Mouse (Mus musculus) CH12.LX (cell line): ENCODE data around the gene Edaradd.

Source experiments
- CTCF ChIP-seq, 2 experiments: IDR thresholded peaks in 1 of 2; conservative IDR thresholded peaks in 1 of 2; 2 replicates each; pipeline ENCODE4 v1.5.1; 2011 to 2012; ENCODE audit warnings: low read depth in 2 of 2, low read length in 2 of 2, improper control_type of control experiment in 1 of 2, inconsistent platforms in 1 of 2, mild to moderate bottlenecking in 1 of 2, moderate library complexity in 1 of 2
- E2F4 ChIP-seq: IDR thresholded peaks from 2 replicates; pipeline ENCODE4 v1.6.1; 2011; ENCODE audit warnings: low read depth, low read length, improper control_type of control experiment; ENCODE audit not compliant: insufficient replicate concordance
- RCOR1 ChIP-seq: conservative IDR thresholded peaks from 2 replicates; pipeline ENCODE4 v1.6.1; 2012; ENCODE audit warnings: low read depth, mild to moderate bottlenecking, inconsistent platforms, low read length, improper control_type of control experiment

DNA sequence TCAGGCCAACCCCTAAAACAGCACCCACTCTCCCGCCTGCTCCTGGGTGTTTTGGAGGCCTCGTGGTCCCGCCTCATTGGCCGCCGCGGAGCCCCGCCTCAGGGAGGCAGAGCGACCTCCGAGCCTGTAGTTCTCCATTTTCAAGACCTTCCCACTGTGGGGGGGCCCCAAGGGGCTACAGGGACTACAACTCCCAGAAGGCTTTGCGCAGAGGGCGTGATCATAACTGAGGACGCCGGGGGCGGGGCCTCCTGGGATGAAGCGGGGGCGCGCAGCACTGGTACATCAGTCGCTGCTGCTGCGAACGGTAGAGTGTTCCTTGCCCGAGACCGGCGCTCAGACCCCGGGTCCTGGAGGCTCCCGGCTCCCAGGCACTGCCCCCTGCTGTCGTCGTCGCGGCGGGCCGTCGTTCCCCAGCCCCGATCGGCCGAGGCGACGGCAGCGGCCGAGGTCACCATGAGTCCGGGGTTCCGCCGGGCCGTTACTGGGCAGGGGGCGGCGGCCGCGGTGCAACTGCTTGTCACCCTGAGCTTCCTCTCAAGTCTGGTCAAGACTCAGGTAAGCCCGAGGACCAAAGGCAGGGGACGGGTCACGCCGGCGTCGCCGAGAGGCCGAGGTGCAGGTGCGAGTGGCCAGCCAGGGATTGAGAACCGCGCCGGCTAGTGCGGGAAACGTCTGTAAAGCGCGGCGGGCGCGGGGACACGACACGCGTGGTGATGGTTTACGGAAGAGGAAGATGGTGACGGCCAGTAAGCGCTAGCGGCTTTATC, 45.6 kb upstream of the Edaradd start, which contains the start of gene Ero1lb:
- TF ChIP-seq CTCF (conservative IDR thresholded peaks at IDR 0.05 in 1 of 2, IDR thresholded peaks at IDR 0.05 in 1 of 2; ENCODE audit: low read depth in 2 of 2, low read length in 2 of 2): 0 out of 4 replicates have a peak, but pooled peaks of 1 of the 2 experiments have one; percentile 24
- TF ChIP-seq E2F4: no peak
- TF ChIP-seq RCOR1: no peak
